ENCODE assay signal across 9 mouse cellular contexts in genomic region chr13:30786235-30787035, GRCm38 (mm10). TPM values are rescaled to one million over a fixed set of nuclear protein-coding genes. Genes with fewer than 3 reads are reported as not detected.
A peak's percentile ranks its signal among the peaks of the same experiment; 100 is the strongest.
DNase-seq lines count a peak whose midpoint lies in the region; ATAC-seq and TF ChIP-seq lines count a peak whose summit lies in the region.
"Had no signal": no experiment of that assay in that cellular context is flagged by ENCODE, and none has a peak within 500 bp of the region (broad histone marks: within the 10 kb centered on the region; RNA-seq: fewer than 3 reads in every experiment).

No protein-coding gene starts in this region.

- no peaks in the 10 kb centered on the region for H3K9me3 ChIP-seq in midbrain, embryonic 13.5 days
- no peaks in the 10 kb centered on the region for H3K9me3 ChIP-seq in midbrain, embryonic 16.5 days (replicated peaks; ENCODE audit: control insufficient read depth, low read length, poor library complexity, severe bottlenecking)
- peaks cover 7% of the 10 kb centered on the region; the same call in 1 of the 2 replicates for H3K9me3 ChIP-seq in heart, embryonic 12.5 days (replicated peaks)
- H3K9me3 ChIP-seq: neural tube, embryonic 12.5 days had no signal

- H3K4me3 ChIP-seq in midbrain, embryonic 13.5 days (replicated peaks), result no peak overlapping the region
- H3K4me3 ChIP-seq in midbrain, embryonic 16.5 days (ENCODE audit: low read depth, low read length), result no peak overlapping the region
- no peak overlapping the region for H3K4me3 ChIP-seq in thymus, adult 2 months (ENCODE audit: control insufficient read depth, insufficient read depth, low read length)
- no peak overlapping the region for H3K4me3 ChIP-seq in heart, embryonic 12.5 days
- H3K4me3 ChIP-seq: neural tube, embryonic 12.5 days had no signal

- intact Hi-C loops in left cerebral cortex, postnatal 14 days (cut with DNase I), result no loop called here

- H3K4me2 ChIP-seq in midbrain, embryonic 13.5 days (replicated peaks), result no peak overlapping the region
- no peak overlapping the region for H3K4me2 ChIP-seq in midbrain, embryonic 16.5 days (ENCODE audit: low read length)
- H3K4me2 ChIP-seq in heart, embryonic 12.5 days, result no peak overlapping the region
- H3K4me2 ChIP-seq: neural tube, embryonic 12.5 days had no signal

- ATAC-seq in midbrain, embryonic 13.5 days, result peak; percentile 25; the same call in 1 of the 2 replicates
- no peak for ATAC-seq in midbrain, embryonic 16.5 days
- ATAC-seq in heart, embryonic 12.5 days (ENCODE audit: insufficient number of reproducible peaks, low FRiP score), result no peak

- no peak overlapping the region for H3K27ac ChIP-seq in midbrain, embryonic 13.5 days
- H3K27ac ChIP-seq in midbrain, embryonic 16.5 days (ENCODE audit: low read length), result no peak overlapping the region
- H3K27ac ChIP-seq in thymus, adult 2 months (ENCODE audit: control insufficient read depth, insufficient read depth, low read length), result peak overlapping the region; percentile 53
- H3K27ac ChIP-seq in heart, embryonic 12.5 days (ENCODE audit: poor library complexity, severe bottlenecking), result no peak overlapping the region
- H3K27ac ChIP-seq: neural tube, embryonic 12.5 days had no signal

- peak; percentile 42 to 59 for DNase-seq in frontal cortex, postnatal 25 days (ENCODE audit: low spot score in 2 of 2)
- DNase-seq in left cerebral cortex, postnatal 14 days (ENCODE audit: low spot score in 2 of 2), result peak; percentile 57 to 89
- DNase-seq in thymus, adult 2 months, result peak; percentile 67
- DNase-seq in kidney, postnatal 14 days, result no peak
- DNase-seq in adrenal gland, postnatal 4 days (ENCODE audit: low spot score in 2 of 2), result no peak

- TF ChIP-seq POLR2A in thymus, adult 2 months (IDR thresholded peaks at IDR 0.05; ENCODE audit: control insufficient read depth, extremely low read depth, insufficient read depth, low read length, poor library complexity), result no peak

- H3K36me3 ChIP-seq in midbrain, embryonic 13.5 days, result no peaks in the 10 kb centered on the region
- H3K36me3 ChIP-seq in midbrain, embryonic 16.5 days (ENCODE audit: control insufficient read depth, insufficient read depth, low read length), result no peaks in the 10 kb centered on the region
- H3K36me3 ChIP-seq in thymus, adult 2 months (ENCODE audit: control insufficient read depth, insufficient read depth, low read length), result no peaks in the 10 kb centered on the region
- no peaks in the 10 kb centered on the region for H3K36me3 ChIP-seq in heart, embryonic 12.5 days
- H3K36me3 ChIP-seq: neural tube, embryonic 12.5 days had no signal

- no peaks in the 10 kb centered on the region for H3K4me1 ChIP-seq in midbrain, embryonic 13.5 days (replicated peaks)
- no peaks in the 10 kb centered on the region for H3K4me1 ChIP-seq in midbrain, embryonic 16.5 days (ENCODE audit: control insufficient read depth, insufficient read depth, low read length)
- H3K4me1 ChIP-seq in thymus, adult 2 months (replicated peaks; ENCODE audit: control insufficient read depth, insufficient read depth, low read length), result peaks cover 20% of the 10 kb centered on the region
- peaks cover 37% of the 10 kb centered on the region for H3K4me1 ChIP-seq in heart, embryonic 12.5 days (replicated peaks)
- H3K4me1 ChIP-seq: neural tube, embryonic 12.5 days had no signal

- H3K9ac ChIP-seq in midbrain, embryonic 13.5 days (replicated peaks), result no peak overlapping the region
- H3K9ac ChIP-seq in midbrain, embryonic 16.5 days (ENCODE audit: low read depth, low read length), result no peak overlapping the region
- no peak overlapping the region for H3K9ac ChIP-seq in heart, embryonic 12.5 days
- H3K9ac ChIP-seq: neural tube, embryonic 12.5 days had no signal

- 89% methylated on average over 5 of the region's 5 CpGs for WGBS in midbrain, embryonic 13.5 days
- WGBS in midbrain, embryonic 16.5 days, result 84% methylated on average over 5 of the region's 5 CpGs
- WGBS in thymus, adult 2 months, result 3% methylated on average over 5 of the region's 5 CpGs
- 56% methylated on average over 5 of the region's 5 CpGs for WGBS in heart, embryonic 12.5 days

- no peak for TF ChIP-seq CTCF in thymus, adult 2 months (IDR thresholded peaks at IDR 0.05; ENCODE audit: borderline replicate concordance, control insufficient read depth, extremely low read depth, insufficient read depth, low read length, poor library complexity)

- no peaks in the 10 kb centered on the region for H3K27me3 ChIP-seq in midbrain, embryonic 13.5 days
- H3K27me3 ChIP-seq in midbrain, embryonic 16.5 days (ENCODE audit: control insufficient read depth, insufficient read depth, low read depth, low read length), result no peaks in the 10 kb centered on the region
- H3K27me3 ChIP-seq in thymus, adult 2 months (ENCODE audit: control insufficient read depth, insufficient read depth, low read length), result no peaks in the 10 kb centered on the region
- H3K27me3 ChIP-seq in heart, embryonic 12.5 days (replicated peaks), result no peaks in the 10 kb centered on the region
- H3K27me3 ChIP-seq: neural tube, embryonic 12.5 days had no signal

RNA-seq across cellular contexts. Expression of gene Irf4, which starts 37.4 kb away (rescaled TPM):
- 0.07 and 0.08 TPM in 2 replicates for polyA plus RNA-seq in midbrain, embryonic 13.5 days (2015; fragmentation: Nextera tagmentation; extraction: Ambion mirVana)
- 0.07 and 0.10 TPM in 2 replicates for polyA plus RNA-seq in midbrain, embryonic 16.5 days (2015; fragmentation: Nextera tagmentation; extraction: Ambion mirVana)
- under 1 TPM; 0.13 to 0.93 TPM for total RNA-seq in left cerebral cortex, postnatal 14 days (2021)
- 6.6 and 7.4 TPM in 2 replicates for polyA plus RNA-seq in thymus, adult 2 months (2012; rRNA removed)
- 0.09 TPM in 1 of 2 replicates, not detected in the other for polyA plus RNA-seq in heart, embryonic 12.5 days (2016; fragmentation: Nextera tagmentation; extraction: Ambion mirVana)
- total RNA-seq in adrenal gland, postnatal 4 days (2021), result 1 to 10 TPM in 1 of 2 experiments, under 1 TPM in 1; 0.90 to 1.5 TPM

Comparison
In these comparisons a context has a peak if more than half of its experiments do, and no peak if none do; other contexts are left out.
1. DNase-seq: peak in frontal cortex, postnatal 25 days (2 of 2), left cerebral cortex, postnatal 14 days (2 of 2) and thymus, adult 2 months (single experiment); none in kidney, postnatal 14 days (single experiment) and adrenal gland, postnatal 4 days (0 of 2).